Mouse (Mus musculus) right cerebral cortex, postnatal 14 days (tissue): ENCODE measurements around the gene Fabp3.

Source experiments
- DNase-seq: peaks from one replicate; pipeline ENCODE4 v3.0.0; 2022

Fabp3 gene

DNA sequence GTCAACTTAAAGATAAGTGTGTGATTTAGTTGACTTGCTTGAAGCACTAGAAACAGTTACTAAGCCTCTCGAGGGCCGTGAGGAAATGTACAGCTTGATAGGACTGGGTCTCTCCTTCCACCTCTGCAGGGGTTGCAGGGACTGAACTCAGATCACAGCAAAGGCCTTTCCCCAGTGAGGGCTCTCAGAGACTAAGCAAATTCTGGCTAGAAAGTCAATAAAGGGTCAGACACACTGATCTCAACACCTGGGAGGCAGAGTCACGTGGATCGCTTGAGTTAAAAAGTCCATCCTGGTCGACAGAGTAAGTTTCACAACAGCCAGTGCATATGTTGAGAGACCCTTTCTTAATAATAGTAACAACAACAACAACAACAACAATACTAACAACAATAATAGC is 27.5 kb downstream of the Fabp3 start:
- DNase-seq, result no peak

DNA sequence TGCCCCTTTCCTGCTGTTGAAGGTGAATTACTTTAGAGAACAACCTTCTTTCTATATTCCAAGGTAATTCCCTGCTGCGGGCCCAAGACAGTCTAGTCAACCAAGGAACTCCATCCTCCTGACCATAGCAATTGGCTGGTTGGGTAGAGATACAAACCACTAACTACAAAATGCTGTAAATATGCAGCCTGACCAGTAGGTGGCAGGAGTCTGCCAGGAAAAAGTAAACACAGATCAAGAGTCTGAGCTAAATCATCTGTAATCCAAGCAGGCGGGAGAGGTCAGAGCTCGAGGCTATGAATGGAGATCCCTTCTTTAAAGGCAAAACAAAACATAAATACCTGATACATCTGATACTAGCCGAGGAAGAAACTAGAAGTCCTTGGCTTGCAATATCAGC is 33.3 kb downstream of the Fabp3 start:
- no peak for DNase-seq

DNA sequence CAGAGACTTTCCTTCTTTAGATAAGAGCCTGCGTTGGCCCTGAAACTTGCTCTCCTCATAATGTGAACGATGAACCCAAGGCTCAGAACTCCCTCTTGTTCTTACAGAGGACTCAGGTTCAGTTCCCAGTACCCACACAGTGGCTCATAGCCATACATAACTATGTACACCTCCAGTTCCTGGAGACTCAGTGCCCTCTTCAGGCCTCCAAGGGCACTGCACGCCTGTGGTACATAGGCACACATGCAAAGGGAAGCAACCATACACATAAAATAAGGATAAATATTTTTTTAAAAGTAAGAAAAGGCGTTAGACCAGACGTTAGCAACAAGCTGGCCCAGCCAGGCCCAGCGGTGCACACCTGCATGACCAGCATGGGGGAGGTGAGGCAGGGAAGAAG is 41.3 kb downstream of the Fabp3 start:
- no peak for DNase-seq

DNA sequence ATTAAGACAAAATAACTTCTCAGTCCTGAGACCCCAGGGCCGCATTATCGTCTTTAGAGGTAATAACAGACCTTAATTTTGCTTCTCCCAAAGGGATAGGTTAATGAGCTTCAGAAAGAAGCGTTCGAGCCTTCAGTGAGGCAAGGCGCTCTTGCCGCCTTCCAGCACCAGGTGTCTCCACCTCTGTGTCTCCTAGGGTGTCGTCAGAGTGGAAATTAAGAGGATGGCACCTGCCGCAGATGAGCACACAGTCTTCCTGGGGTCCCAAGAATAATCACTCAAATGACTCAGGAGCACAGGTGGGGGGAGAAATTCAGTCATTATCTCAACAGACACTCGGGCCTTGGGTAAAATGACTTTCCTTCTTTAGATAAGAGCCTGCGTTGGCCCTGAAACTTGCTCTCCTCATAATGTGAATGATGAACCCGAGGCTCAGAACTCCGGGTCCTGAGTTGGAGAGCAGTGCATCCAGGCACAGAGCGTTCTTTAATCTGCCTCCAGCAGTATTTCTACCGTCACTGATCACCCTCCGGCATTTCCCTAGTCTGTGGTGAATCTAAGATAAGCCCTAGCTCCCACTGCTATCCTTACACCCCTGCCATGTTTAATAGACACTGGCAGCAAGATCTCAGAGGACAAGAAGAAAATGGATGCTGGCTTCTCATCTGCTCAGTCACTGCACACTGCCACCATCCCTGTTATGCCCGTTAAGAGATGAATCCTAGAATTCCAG is 42.5 kb downstream of the Fabp3 start:
- no peak for DNase-seq

GRCm38 (mm10) chr4:130352588-130352987 is 44.2 kb downstream of the Fabp3 start:
- DNase-seq, result no peak

DNA sequence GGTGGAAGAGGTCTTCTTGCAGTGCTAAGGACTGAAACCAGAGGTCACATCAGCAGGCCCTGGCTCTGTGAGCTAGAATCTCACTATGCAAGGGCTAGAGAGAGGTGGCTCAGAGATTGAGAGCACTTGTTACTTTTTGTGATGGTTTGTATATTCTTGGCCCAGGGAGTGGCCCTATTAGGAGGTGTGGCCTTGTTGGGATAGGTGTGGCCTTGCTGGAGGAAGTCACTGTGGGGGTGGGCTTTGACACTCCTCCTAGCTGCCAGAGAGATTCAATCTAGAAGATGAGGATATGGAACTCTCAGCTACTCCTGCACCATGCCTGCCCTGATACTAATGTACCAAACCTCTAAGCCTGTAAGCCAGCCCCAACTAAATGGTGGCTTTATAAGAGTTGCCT is 49.6 kb downstream of the Fabp3 start:
- no peak for DNase-seq

- DNase-seq, result peak; percentile 99
Measured at GRCm38 (mm10) chr4:130359486-130360237, 51.3 kb downstream of the Fabp3 start, which contains the start of the genes Zcchc17 and Snrnp40. TSS of gene Zcchc17 (minus strand) at chr4:130359943. TSS of gene Snrnp40 (plus strand) at chr4:130360132.

DNA sequence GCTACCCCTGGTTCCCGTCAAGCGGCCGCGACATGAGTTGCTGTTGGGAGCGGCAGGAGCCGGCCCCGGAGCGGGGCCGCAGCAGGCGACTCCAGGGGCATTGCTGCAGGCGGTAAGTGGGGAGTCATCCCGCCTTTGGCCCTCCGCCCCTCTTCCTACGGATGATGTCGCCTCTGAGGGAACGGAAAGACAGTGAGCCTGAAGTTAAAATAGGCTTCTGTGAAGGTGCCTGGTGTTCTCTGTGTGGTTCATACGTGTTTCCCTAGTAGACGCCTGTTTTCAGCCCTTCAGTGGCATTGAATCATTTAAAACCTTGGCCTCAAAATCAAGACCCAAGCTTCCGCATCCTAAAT is 51.8 kb downstream of the Fabp3 start:
- no peak for DNase-seq
